Mouse (Mus musculus): ENCODE measurements around the gene Catip. TPM values are rescaled to one million over a fixed set of nuclear protein-coding genes. Genes with fewer than 3 reads are reported as not detected.

Catip gene
- polyA plus RNA-seq, 1 experiment from 2014 or later = 0.73 TPM

- Histone ChIP-seq H3K27me3 (no peaks in the 10 kb centered on the region), H3K27ac (replicated peaks) (no peak within 1 kb of the TSS), H3K4me3 (no peak within 1 kb of the TSS), H3K36me3 (no peaks in the 10 kb centered on the region), H3K4me1 (replicated peaks) (0 out of 2 replicates have a peak, but pooled peaks cover 6% of the 10 kb centered on the region), H3K9me3 (no peaks in the 10 kb centered on the region), H3K4me2 (no peak within 1 kb of the TSS), H3K9ac (no peak within 1 kb of the TSS)
- no peak for ATAC-seq (ENCODE audit: low read depth)
- 73% methylated on average over 8 of the region's 8 CpGs for WGBS
These were observed 13.1 kb downstream of the Catip start, which contains the start of gene Slc11a1 for GRCm38 (mm10) chr1:74374980-74375379. Gene Slc11a1 (plus strand): TSS chr1:74375195.

- Histone ChIP-seq H3K36me3 (no peaks in the 10 kb centered on the region), H3K4me3 (no peak overlapping the region), H3K9me3 (no peaks in the 10 kb centered on the region), H3K4me1 (replicated peaks) (0 out of 2 replicates have a peak, but pooled peaks cover 6% of the 10 kb centered on the region), H3K27ac (replicated peaks) (no peak overlapping the region), H3K9ac (no peak overlapping the region), H3K4me2 (no peak overlapping the region), H3K27me3 (no peaks in the 10 kb centered on the region)
- ATAC-seq (ENCODE audit: low read depth) = no peak
- 89% methylated on average over 10 of the region's 10 CpGs for WGBS
These were observed 13.7 kb downstream of the Catip start for GRCm38 (mm10) chr1:74375561-74375960.

- no peaks in the 10 kb centered on the region for H3K9me3 ChIP-seq
- H3K27me3 ChIP-seq = no peaks in the 10 kb centered on the region
- no peak overlapping the region for H3K27ac ChIP-seq (replicated peaks)
- ATAC-seq (ENCODE audit: low read depth) = no peak
- no peak overlapping the region for H3K4me2 ChIP-seq
- H3K4me1 ChIP-seq (replicated peaks) = 0 out of 2 replicates have a peak, but pooled peaks cover 6% of the 10 kb centered on the region
- no peak overlapping the region for H3K4me3 ChIP-seq
- H3K36me3 ChIP-seq = no peaks in the 10 kb centered on the region
- WGBS = 83% methylated on average over 4 of the region's 4 CpGs
- no peak overlapping the region for H3K9ac ChIP-seq
These were observed 14.5 kb downstream of the Catip start for GRCm38 (mm10) chr1:74376396-74376795.

DNA sequence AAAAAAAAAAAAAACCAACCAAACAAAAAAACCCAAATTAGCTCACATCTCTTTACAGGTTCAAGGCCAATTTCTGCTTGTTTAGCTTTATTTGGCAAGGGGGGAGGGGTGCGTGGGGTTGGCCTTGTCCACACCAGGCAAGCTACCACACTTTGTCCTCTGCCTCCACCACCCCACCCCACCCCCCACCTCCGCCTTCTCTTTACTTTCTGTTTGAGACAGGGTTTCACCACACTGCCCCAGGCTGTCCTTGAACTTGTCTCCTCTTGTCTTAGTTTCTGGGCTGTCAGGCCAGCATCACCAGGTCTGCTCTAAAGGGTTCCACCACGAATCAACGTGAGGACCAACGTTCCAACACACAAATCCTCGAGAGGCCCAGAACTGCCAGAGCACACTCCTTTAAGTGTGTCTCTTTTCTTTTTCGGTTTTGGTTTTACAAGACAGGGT is 17.2 kb downstream of the Catip start:
- H3K4me2 ChIP-seq = no peak overlapping the region
- no peak overlapping the region for H3K9ac ChIP-seq
- H3K9me3 ChIP-seq = no peaks in the 10 kb centered on the region
- 0 out of 2 replicates have a peak, but pooled peaks cover 6% of the 10 kb centered on the region for H3K4me1 ChIP-seq (replicated peaks)
- 88% methylated on average over 7 of the region's 7 CpGs for WGBS
- H3K27ac ChIP-seq (replicated peaks) = no peak overlapping the region
- H3K27me3 ChIP-seq = no peaks in the 10 kb centered on the region
- ATAC-seq (ENCODE audit: low read depth) = no peak
- H3K4me3 ChIP-seq = no peak overlapping the region
- no peaks in the 10 kb centered on the region for H3K36me3 ChIP-seq

DNA sequence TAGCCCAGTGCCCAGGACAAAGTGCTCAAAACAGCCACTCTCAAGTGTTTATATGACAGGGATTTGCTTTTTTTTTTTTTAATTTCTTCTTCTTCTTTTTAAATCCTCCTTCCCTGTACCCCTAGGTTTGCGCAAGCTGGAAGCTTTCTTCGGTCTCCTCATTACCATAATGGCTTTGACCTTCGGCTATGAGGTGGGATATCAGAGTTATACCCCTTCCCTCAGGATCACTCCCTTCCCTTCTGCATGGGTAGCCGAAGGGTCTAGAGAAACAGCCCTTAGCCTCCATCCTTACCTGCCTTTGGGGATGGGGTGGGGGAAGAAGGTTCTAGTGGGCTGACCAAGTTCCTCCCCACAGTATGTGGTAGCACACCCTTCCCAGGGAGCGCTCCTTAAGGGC is 18.6 kb downstream of the Catip start:
- H3K4me3 ChIP-seq = no peak overlapping the region
- no peaks in the 10 kb centered on the region for H3K9me3 ChIP-seq
- no peaks in the 10 kb centered on the region for H3K27me3 ChIP-seq
- H3K36me3 ChIP-seq = no peaks in the 10 kb centered on the region
- H3K27ac ChIP-seq (replicated peaks) = no peak overlapping the region
- no peak for ATAC-seq (ENCODE audit: low read depth)
- no peak overlapping the region for H3K4me2 ChIP-seq
- H3K9ac ChIP-seq = no peak overlapping the region
- 82% methylated on average over 5 of the region's 5 CpGs for WGBS
- H3K4me1 ChIP-seq (replicated peaks) = 0 out of 2 replicates have a peak, but pooled peaks cover 6% of the 10 kb centered on the region

- no peaks in the 10 kb centered on the region for H3K9me3 ChIP-seq
- ATAC-seq (ENCODE audit: low read depth) = no peak
These were observed 19.7 kb downstream of the Catip start for GRCm38 (mm10) chr1:74381588-74382021.

DNA sequence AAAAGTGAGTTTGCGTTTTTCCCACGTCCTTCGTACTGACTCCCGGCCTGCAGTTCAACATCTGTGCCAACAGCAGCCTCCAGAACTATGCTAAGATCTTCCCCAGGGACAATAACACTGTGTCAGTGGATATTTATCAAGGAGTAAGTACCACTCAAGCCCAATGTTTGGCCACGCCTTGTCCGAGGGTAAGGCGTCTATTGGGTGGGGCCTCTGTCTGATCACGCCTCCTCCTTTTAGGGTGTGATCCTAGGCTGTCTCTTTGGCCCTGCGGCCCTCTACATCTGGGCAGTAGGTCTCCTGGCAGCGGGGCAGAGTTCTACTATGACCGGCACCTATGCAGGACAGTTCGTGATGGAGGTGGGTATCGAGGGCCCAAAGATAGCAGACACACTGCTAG is 21.5 kb downstream of the Catip start:
- WGBS = 91% methylated on average over 13 of the region's 13 CpGs
- H3K9me3 ChIP-seq = no peaks in the 10 kb centered on the region
- H3K36me3 ChIP-seq = no peaks in the 10 kb centered on the region
- no peak overlapping the region for H3K9ac ChIP-seq
- peaks cover 1% of the 10 kb centered on the region; the same call in 1 of the 2 replicates for H3K27me3 ChIP-seq
- H3K27ac ChIP-seq (replicated peaks) = no peak overlapping the region
- H3K4me2 ChIP-seq = no peak overlapping the region
- H3K4me3 ChIP-seq = no peak overlapping the region
- ATAC-seq (ENCODE audit: low read depth) = no peak
- H3K4me1 ChIP-seq (replicated peaks) = peaks cover 7% of the 10 kb centered on the region

More at GRCm38 (mm10) chr1:74381588-74382021, 19.7 kb downstream of the Catip start:
- Histone ChIP-seq H3K4me2 (no peak overlapping the region), H3K27ac (replicated peaks) (no peak overlapping the region), H3K4me3 (no peak overlapping the region), H3K36me3 (no peaks in the 10 kb centered on the region), H3K9ac (no peak overlapping the region), H3K27me3 (no peaks in the 10 kb centered on the region), H3K4me1 (replicated peaks) (no peaks in the 10 kb centered on the region)
- 93% methylated on average over 10 of the region's 10 CpGs for WGBS

- Histone ChIP-seq H3K4me1 (replicated peaks) (peaks cover 9% of the 10 kb centered on the region), H3K4me2 (no peak overlapping the region), H3K9ac (no peak overlapping the region), H3K4me3 (no peak overlapping the region), H3K36me3 (no peaks in the 10 kb centered on the region), H3K9me3 (no peaks in the 10 kb centered on the region), H3K27me3 (peaks cover 11% of the 10 kb centered on the region), H3K27ac (replicated peaks) (no peak overlapping the region)
- WGBS = 86% methylated on average over 8 of the region's 8 CpGs
- ATAC-seq (ENCODE audit: low read depth) = no peak
These were observed 22.6 kb downstream of the Catip start for GRCm38 (mm10) chr1:74384525-74384924.

GRCm38 (mm10) chr1:74385064-74385463 is 23.2 kb downstream of the Catip start:
- H3K9ac ChIP-seq = no peak overlapping the region
- peaks cover 15% of the 10 kb centered on the region for H3K27me3 ChIP-seq
- no peak overlapping the region for H3K27ac ChIP-seq (replicated peaks)
- H3K4me1 ChIP-seq (replicated peaks) = peaks cover 15% of the 10 kb centered on the region
- no peak overlapping the region for H3K4me2 ChIP-seq
- no peaks in the 10 kb centered on the region for H3K36me3 ChIP-seq
- WGBS = 95% methylated on average over 10 of the region's 10 CpGs
- ATAC-seq (ENCODE audit: low read depth) = no peak
- no peak overlapping the region for H3K4me3 ChIP-seq
- no peaks in the 10 kb centered on the region for H3K9me3 ChIP-seq

DNA sequence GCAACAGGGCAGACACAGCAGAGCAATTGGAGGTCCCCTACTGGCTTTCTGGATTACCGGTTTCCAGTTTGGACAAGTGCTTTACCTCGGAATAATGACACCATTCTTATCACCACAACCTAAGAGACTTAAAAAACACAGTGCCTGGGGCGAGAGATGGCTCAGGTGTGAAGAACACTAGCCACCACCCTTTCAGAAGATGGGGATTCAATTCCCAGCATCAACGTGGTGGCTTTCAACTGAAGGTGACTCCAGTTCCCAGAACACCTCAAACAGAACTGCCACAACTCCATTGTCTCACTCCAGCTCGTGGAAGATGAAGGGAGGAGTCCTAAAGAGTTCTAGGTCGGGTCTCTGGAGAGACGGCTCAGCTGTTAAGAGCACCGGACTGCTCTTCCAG is 23.6 kb downstream of the Catip start:
- Histone ChIP-seq H3K4me1 (replicated peaks) (peaks cover 19% of the 10 kb centered on the region), H3K27me3 (peaks cover 15% of the 10 kb centered on the region), H3K9ac (no peak overlapping the region), H3K4me3 (no peak overlapping the region), H3K36me3 (no peaks in the 10 kb centered on the region), H3K9me3 (no peaks in the 10 kb centered on the region), H3K27ac (replicated peaks) (no peak overlapping the region), H3K4me2 (no peak overlapping the region)
- WGBS = 88% methylated on average over 8 of the region's 8 CpGs
- no peak for ATAC-seq (ENCODE audit: low read depth)

DNA sequence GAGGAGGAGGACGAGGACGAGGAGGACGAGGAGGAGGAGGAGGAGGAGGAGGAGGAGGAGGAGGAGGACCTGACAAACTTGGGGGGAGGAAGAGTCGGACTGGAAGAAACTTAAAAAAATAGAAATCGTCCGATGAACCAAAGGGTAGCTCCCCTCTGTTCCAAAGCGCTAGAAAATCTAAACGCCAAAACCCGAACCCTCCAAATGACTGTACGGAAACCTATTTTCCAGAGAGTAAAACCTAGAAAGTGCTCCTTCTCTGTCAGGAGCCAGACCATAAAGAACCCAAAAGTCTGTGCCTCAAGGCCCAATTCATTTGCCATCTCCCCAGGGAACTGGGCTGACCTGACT is 24.4 kb downstream of the Catip start:
- 54% methylated on average over 7 of the region's 10 CpGs for WGBS
- Histone ChIP-seq H3K4me3 (peak overlapping the region; percentile 61), H3K36me3 (no peaks in the 10 kb centered on the region), H3K9me3 (no peaks in the 10 kb centered on the region), H3K27me3 (peaks cover 15% of the 10 kb centered on the region), H3K4me2 (peak overlapping the region; percentile 59), H3K27ac (replicated peaks) (peak overlapping the region; percentile 96), H3K4me1 (replicated peaks) (peaks cover 27% of the 10 kb centered on the region), H3K9ac (peak overlapping the region; percentile 75)
- no peak for ATAC-seq (ENCODE audit: low read depth)

DNA sequence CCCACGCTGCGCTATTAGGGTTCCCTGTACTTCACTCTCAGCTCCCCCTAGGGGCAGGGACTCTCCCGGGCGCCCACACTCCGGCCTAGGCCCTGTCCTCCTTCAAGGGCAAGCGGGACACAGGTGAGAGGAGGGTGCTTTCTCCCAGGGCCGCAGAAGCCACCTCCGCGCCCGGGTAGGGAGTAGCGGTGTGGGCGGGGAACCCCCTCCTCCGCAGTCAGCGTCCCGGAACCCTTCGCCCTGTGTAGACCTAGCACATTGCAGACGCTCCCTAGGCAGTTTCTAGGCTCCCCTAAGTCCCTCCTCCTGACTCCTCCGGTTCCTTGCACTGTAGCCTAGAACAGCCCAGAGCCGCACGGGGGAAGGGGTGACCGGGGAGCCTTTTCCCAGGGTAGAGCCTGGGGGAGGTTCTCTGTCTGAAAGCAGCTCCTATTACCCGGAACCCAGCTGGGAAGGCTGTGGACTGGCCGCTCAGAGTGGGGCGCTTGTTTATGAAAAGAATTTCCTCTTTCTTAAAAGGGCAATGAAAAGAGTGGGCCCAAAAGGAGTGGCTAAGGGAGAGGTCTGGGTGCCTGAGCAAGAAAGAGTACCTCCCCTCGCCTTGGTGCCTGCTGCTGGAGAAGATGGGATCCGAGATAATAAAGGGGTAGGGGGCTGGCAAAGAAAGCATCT is 24.9 kb downstream of the Catip start:
- Histone ChIP-seq H3K4me1 (replicated peaks) (peaks cover 27% of the 10 kb centered on the region), H3K9ac (peak overlapping the region; percentile 75), H3K4me3 (peak overlapping the region; percentile 61), H3K27ac (replicated peaks) (peak overlapping the region; percentile 96), H3K27me3 (peaks cover 15% of the 10 kb centered on the region), H3K4me2 (peak overlapping the region; percentile 59), H3K36me3 (no peaks in the 10 kb centered on the region), H3K9me3 (no peaks in the 10 kb centered on the region)
- ATAC-seq (ENCODE audit: low read depth) = peak; percentile 90
- WGBS = under 1% methylated on average over 26 of the region's 26 CpGs

Data from neural tube, embryonic 13.5 days (tissue).